Mouse (Mus musculus) liver, embryonic 14.5 days (tissue): ENCODE data around the gene Marveld1.

Experiments used
- CTCF ChIP-seq: IDR thresholded peaks from 2 replicates; pipeline ENCODE4 v1.5.1; 2016; ENCODE audit warnings: antibody characterized with exemption, low read depth, control low read depth
- EP300 ChIP-seq: IDR thresholded peaks from 2 replicates; pipeline ENCODE4 v1.6.1; 2016; ENCODE audit warnings: antibody characterized with exemption, low read depth

GRCm38 (mm10) chr19:42193311-42193710 lies 46.1 kb downstream of the Marveld1 start:
- no peak for TF ChIP-seq CTCF
- TF ChIP-seq EP300, result no peak
